Mouse (Mus musculus) left cerebral cortex, postnatal 36 days (tissue): ENCODE results near the gene Nr1h5. TPM values are rescaled to one million over a fixed set of nuclear protein-coding genes. Genes with fewer than 3 reads are reported as not detected.

Experiments used
- DNase-seq, 2 experiments: peaks; one replicate each; pipeline ENCODE4 v3.0.0; 2021 to 2022; ENCODE audit warnings: low spot score in 2 of 2, mixed read lengths in 1 of 2
- intact Hi-C: fragments of 180-260 bp; cut with DNase I; formaldehyde crosslinking; loops from one replicate; pipeline ENCODE4 v1.15.1; 2025
- total RNA-seq, 2 experiments: library from RNA; stranded (reverse); gene quantifications; 2 replicates each; pipeline ENCODE4 v1.2.3; 2021

Gene Nr1h5
- total RNA-seq, 2 experiments from 2014 or later, result not detected

- intact Hi-C loops, result no loop called here
Observed at GRCm38 (mm10) chr3:102899136-102899535, 64.8 kb downstream of the Nr1h5 start.

More at GRCm38 (mm10) chr3:102899136-102899535, 64.8 kb downstream of the Nr1h5 start:
- no peak for DNase-seq

Other genes starting within 250 kb of the Nr1h5 start
- 100 to 1,000 TPM in 1 of 2 experiments, 10 to 100 TPM in 1; 72.9 to 121 TPM for gene Tspan2, start 229.6 kb downstream of the Nr1h5 start, total RNA-seq
- not detected for gene Tshb, start 181.4 kb downstream of the Nr1h5 start, total RNA-seq
- not detected for gene Sycp1, start 28.0 kb downstream of the Nr1h5 start, total RNA-seq
- gene Sike1, start 31.6 kb upstream of the Nr1h5 start, total RNA-seq, result 10 to 100 TPM; 60.9 to 72.9 TPM
- 100 to 1,000 TPM; 233 to 247 TPM for gene Csde1, start 56.3 kb upstream of the Nr1h5 start, total RNA-seq
- 10 to 100 TPM; 68.0 to 83.4 TPM for gene Nras, start 94.2 kb upstream of the Nr1h5 start, total RNA-seq
- not detected for gene Ampd1, start 109.9 kb upstream of the Nr1h5 start, total RNA-seq
- under 1 TPM; 0.39 to 0.45 TPM for gene Dennd2c, start 138.5 kb upstream of the Nr1h5 start, total RNA-seq
- 10 to 100 TPM; 67.6 to 79.7 TPM for gene Bcas2, start 207.5 kb upstream of the Nr1h5 start, total RNA-seq